Mouse (Mus musculus) CH12.LX (cell line): Measurements from ENCODE around the gene Arhgap36. TPM values are rescaled to one million over a fixed set of nuclear protein-coding genes. Genes with fewer than 3 reads are reported as not detected.

Experiments used
- DNase-seq: peaks from one replicate; pipeline ENCODE4 v3.0.0-alpha.2; 2013; ENCODE audit errors: extremely low read depth
- H3K27ac ChIP-seq: 2 replicates; pipeline ENCODE4 v1.5.1; 2012; ENCODE audit warnings: low read depth, mild to moderate bottlenecking, control low read depth, moderate library complexity; ENCODE audit not compliant: insufficient read depth
- H3K27me3 ChIP-seq: replicated peaks from 2 replicates; pipeline ENCODE3; 2012; ENCODE audit warnings: inconsistent platforms
- H3K36me3 ChIP-seq, 2 experiments: replicated peaks in 1 of 2; 2 replicates each; pipeline versions ENCODE3 to v1.6.1; 2012; ENCODE audit warnings: inconsistent platforms in 1 of 2, low read length in 1 of 2, mild to moderate bottlenecking in 1 of 2, mixed read lengths in 1 of 2, moderate library complexity in 1 of 2; ENCODE audit not compliant: control insufficient read depth in 1 of 2, insufficient read depth in 1 of 2
- H3K4me1 ChIP-seq, 2 experiments: 2 replicates each; pipeline ENCODE4 v1.6.1; 2012; ENCODE audit warnings: inconsistent platforms in 1 of 2, moderate library complexity in 1 of 2; ENCODE audit not compliant: insufficient read depth in 2 of 2, control insufficient read depth in 1 of 2
- H3K4me2 ChIP-seq: 2 replicates; pipeline ENCODE4 v1.6.1; 2012; ENCODE audit warnings: low read depth, mild to moderate bottlenecking, control low read depth; ENCODE audit not compliant: poor library complexity, insufficient read depth, severe bottlenecking
- H3K4me3 ChIP-seq, 3 experiments: fragments of 150-350 bp in 1 of 3; sonication (generic) in 1 of 3; replicated peaks in 1 of 3; 2 replicates each; pipeline versions ENCODE3 to v1.5.1; 2011 to 2012; ENCODE audit warnings: low read depth in 2 of 3, low read length in 2 of 3, mild to moderate bottlenecking in 2 of 3, moderate library complexity in 2 of 3, control low read depth in 1 of 3, improper control_type of control experiment in 1 of 3, inconsistent platforms in 1 of 3, mixed read lengths in 1 of 3; ENCODE audit not compliant: poor library complexity in 1 of 3
- H3K79me2 ChIP-seq: replicated peaks from 2 replicates; pipeline ENCODE4 v1.6.1; 2012; ENCODE audit warnings: mild to moderate bottlenecking, moderate library complexity; ENCODE audit not compliant: control insufficient read depth, poor library complexity, insufficient read depth, severe bottlenecking; ENCODE audit errors: extremely low read depth
- H3K9ac ChIP-seq: 2 replicates; pipeline ENCODE4 v1.6.1; 2012; ENCODE audit warnings: low read depth, mild to moderate bottlenecking, control low read depth, moderate library complexity; ENCODE audit not compliant: insufficient read depth
- H3K9me3 ChIP-seq: replicated peaks from 2 replicates; pipeline ENCODE3; 2012; ENCODE audit warnings: low read length, inconsistent platforms, mixed read lengths
- MXI1 ChIP-seq: IDR thresholded peaks from 2 replicates; pipeline ENCODE4 v1.6.1; 2011; ENCODE audit warnings: mild to moderate bottlenecking, low read depth, low read length, improper control_type of control experiment
- NRF1 ChIP-seq: IDR thresholded peaks from 2 replicates; pipeline ENCODE4 v1.6.1; 2014; ENCODE audit warnings: low read depth, mild to moderate bottlenecking, inconsistent platforms, low read length, improper control_type of control experiment, moderate library complexity
- UBTF ChIP-seq: IDR thresholded peaks from 2 replicates; pipeline ENCODE4 v1.6.1; 2012; ENCODE audit warnings: low read depth, mild to moderate bottlenecking, inconsistent platforms, low read length, improper control_type of control experiment, moderate library complexity
- dilution Hi-C: fragments of 300-500 bp; cut with MboI; formaldehyde crosslinking; loops from 2 replicates; pipeline ENCODE4 v1.14.3; 2020; ENCODE audit warnings: low sequenced_read_pairs; ENCODE audit not compliant: extremely low pct_unique_long_range_greater_than_20kb, extremely low pct_ligation_motif_present
- in situ Hi-C: fragments of 300-500 bp; cut with MboI; formaldehyde crosslinking; loops from 3 replicates; pipeline ENCODE4 v1.14.3; 2019; ENCODE audit warnings: low sequenced_read_pairs, low pct_ligation_motif_present, low pct_unique_long_range_greater_than_20kb, mixed read lengths
- polyA plus RNA-seq: library from polyadenylated mRNA; unstranded; fragments of >175 nt; gene quantifications from 2 replicates; pipeline ENCODE4 v1.2.1, GENCODE M21; 2012; ENCODE audit warnings: low read depth; ENCODE audit not compliant: insufficient read length
- total RNA-seq, 2 experiments: library from RNA; depleted of rRNA; stranded (reverse); fragments of 300-350 nt in 1 of 2; fragments of >200 nt in 1 of 2; gene quantifications; 2 replicates each; pipeline ENCODE4 v1.2.3; 2012 to 2014

Gene Arhgap36
- total and polyA plus RNA-seq, 3 experiments = not detected

GRCm38 (mm10) chrX:49493739-49494449 lies 30.1 kb downstream of the Arhgap36 start:
- H3K36me3 ChIP-seq = no peaks in the 10 kb centered on the region
- H3K4me1 ChIP-seq = no peaks in the 10 kb centered on the region
- no peaks in the 10 kb centered on the region for H3K27me3 ChIP-seq
- no peaks in the 10 kb centered on the region for H3K9me3 ChIP-seq
- no peak overlapping the region for H3K4me2 ChIP-seq
- H3K4me3 ChIP-seq = no peak overlapping the region
- no peak for TF ChIP-seq MXI1
- no peak for TF ChIP-seq NRF1
- no peak for TF ChIP-seq UBTF
- no peak for DNase-seq
- H3K79me2 ChIP-seq = no peaks in the 10 kb centered on the region
- dilution Hi-C loops = no loop called here
- H3K9ac ChIP-seq = no peak overlapping the region
- H3K27ac ChIP-seq = no peak overlapping the region
- in situ Hi-C loops = no loop called here

Other genes with a start within 250 kb of the Arhgap36 start
- 7.2 and 8.4 TPM in 2 replicates for gene Enox2, start 175.7 kb upstream of the Arhgap36 start, total RNA-seq (2012; rRNA removed)
- 12.9 and 14.9 TPM in 2 replicates for gene Enox2, start 175.7 kb upstream of the Arhgap36 start, total RNA-seq (2014; rRNA removed)
- 12.7 and 15.2 TPM in 2 replicates for gene Enox2, start 175.7 kb upstream of the Arhgap36 start, polyA plus RNA-seq
- gene Olfr1320, start 208.4 kb downstream of the Arhgap36 start, total RNA-seq (2012; rRNA removed) = not detected in 2 replicates
- not detected in 2 replicates for gene Olfr1320, start 208.4 kb downstream of the Arhgap36 start, total RNA-seq (2014; rRNA removed)
- not detected in 2 replicates for gene Olfr1320, start 208.4 kb downstream of the Arhgap36 start, polyA plus RNA-seq